In genomic region chr8:90876722-90877429, GRCm38 (mm10) we compare ENCODE assay signal across 8 mouse cellular contexts. TPM values are rescaled to one million over a fixed set of nuclear protein-coding genes. Genes with fewer than 3 reads are reported as not detected.
DNase-seq lines count a peak whose midpoint lies in the region; ATAC-seq lines count a peak whose summit lies in the region.

No protein-coding gene starts in this region.

- peaks cover 25% of the 10 kb centered on the region for H3K4me1 ChIP-seq in forebrain, embryonic 16.5 days (replicated peaks; ENCODE audit: control insufficient read depth, insufficient read depth, low read length)

- WGBS in forebrain, embryonic 16.5 days = 2% methylated on average over 23 of the region's 24 CpGs

- intact Hi-C loops in heart, postnatal 25 days (cut with DNase I) = loop anchor here (2.0 kb wide), 2 partner anchors 32 to 48 kb away; partner anchors contain the start of gene Chd9

- H3K27ac ChIP-seq in forebrain, embryonic 16.5 days (ENCODE audit: low read length) = peak overlapping the region; percentile 69

- peak; percentile 59 for ATAC-seq in cerebellum, adult (ENCODE audit: insufficient number of reproducible peaks, low FRiP score, low TSS enrichment)
- ATAC-seq in forebrain, embryonic 16.5 days = peak; percentile 60
- peak; percentile 52; the same call in 1 of the 2 replicates for ATAC-seq in neutrophil, adult 5-6 weeks (ENCODE audit: extremely low read depth, insufficient number of reproducible peaks, low FRiP score, poor library complexity, severe bottlenecking)

- H3K27me3 ChIP-seq in forebrain, embryonic 16.5 days (replicated peaks; ENCODE audit: control insufficient read depth, insufficient read depth, low read length) = no peaks in the 10 kb centered on the region

- no peaks in the 10 kb centered on the region for H3K36me3 ChIP-seq in forebrain, embryonic 16.5 days (ENCODE audit: control insufficient read depth, insufficient read depth)

- H3K9ac ChIP-seq in forebrain, embryonic 16.5 days (replicated peaks; ENCODE audit: low read depth, low read length) = peak overlapping the region; percentile 65

- peak overlapping the region; percentile 46 for H3K4me3 ChIP-seq in forebrain, embryonic 16.5 days (replicated peaks; ENCODE audit: low read length)

- DNase-seq in CD8-positive naive resting alpha-beta T cell, adult 2 months (ENCODE audit: low read depth in 2 of 2, low spot score in 2 of 2) = peak; percentile 24 to 36
- DNase-seq in heart, postnatal 25 days (ENCODE audit: low spot score) = peak; percentile 75
- DNase-seq in layer of hippocampus, adult 11-12 months (ENCODE audit: low spot score) = peak; percentile 80
- peak; percentile 90 to 94 for DNase-seq in lung, adult 18-20 months
- DNase-seq in testis, postnatal 10 days (ENCODE audit: low spot score) = peak; percentile 68

- no peaks in the 10 kb centered on the region for H3K9me3 ChIP-seq in forebrain, embryonic 16.5 days (ENCODE audit: control insufficient read depth, low read length)

- H3K4me2 ChIP-seq in forebrain, embryonic 16.5 days (ENCODE audit: low read length) = peak overlapping the region; percentile 91

RNA-seq across cellular contexts. Expression of gene Chd9, which starts 48.7 kb away (rescaled TPM):
- 93.7 and 97.7 TPM in 2 replicates for polyA plus RNA-seq in forebrain, embryonic 16.5 days (2015; fragmentation: Nextera tagmentation; extraction: Ambion mirVana)
- 10 to 100 TPM; 52.7 to 53.4 TPM for total RNA-seq in heart, postnatal 25 days (2021)
- total RNA-seq in neutrophil, adult 5-6 weeks (2017) = 84.1 and 90.1 TPM in 2 replicates

RNA-seq across cellular contexts. Expression of gene Gm19935, which starts 59.7 kb away (rescaled TPM):
- polyA plus RNA-seq in forebrain, embryonic 16.5 days (2015; fragmentation: Nextera tagmentation; extraction: Ambion mirVana) = 0.58 and 0.60 TPM in 2 replicates
- not detected for total RNA-seq in heart, postnatal 25 days (2021)
- total RNA-seq in neutrophil, adult 5-6 weeks (2017) = not detected in 2 replicates

Comparison
In these comparisons a context has a peak if more than half of its experiments do, and no peak if none do; other contexts are left out.
1. Peak in every context shown above with its lines: DNase-seq, ATAC-seq, H3K4me3 ChIP-seq and H3K27ac ChIP-seq.
2. DNase-seq: peak in every context shown above with its lines; median percentile 92 in lung, adult 18-20 months; 80 in layer of hippocampus, adult 11-12 months; 75 in heart, postnatal 25 days; 68 in testis, postnatal 10 days; 30 in CD8-positive naive resting alpha-beta T cell, adult 2 months.